Mouse (Mus musculus) lung, embryonic 16.5 days (tissue): Measurements from ENCODE around the gene Taar3. TPM values are rescaled to one million over a fixed set of nuclear protein-coding genes. Genes with fewer than 3 reads are reported as not detected.

Experiments
- ATAC-seq: fragments of 200-750 bp; cut with Nextera tagmentation; 2 replicates; pipeline ENCODE4 v1.8.0; 2017; ENCODE audit warnings: low read depth, mild to moderate bottlenecking, moderate library complexity
- H3K27ac ChIP-seq: fragments of 300-500 bp; sonication (generic); 2 replicates; pipeline ENCODE4 v1.5.1; 2014; ENCODE audit warnings: mild to moderate bottlenecking, control low read depth, low read length
- H3K27me3 ChIP-seq: fragments of 300-500 bp; sonication (generic); 2 replicates; pipeline ENCODE4 v1.6.1; 2014; ENCODE audit warnings: low read depth, low read length, mixed read lengths; ENCODE audit not compliant: control insufficient read depth, insufficient read depth
- H3K36me3 ChIP-seq: fragments of 300-500 bp; sonication (generic); 2 replicates; pipeline ENCODE4 v1.6.1; 2014; ENCODE audit warnings: low read length; ENCODE audit not compliant: control insufficient read depth, insufficient read depth
- H3K4me1 ChIP-seq: fragments of 300-500 bp; sonication (generic); replicated peaks from 2 replicates; pipeline ENCODE4 v1.6.1; 2014; ENCODE audit warnings: low read length, mixed read lengths; ENCODE audit not compliant: control insufficient read depth, insufficient read depth
- H3K4me2 ChIP-seq: fragments of 300-500 bp; sonication (generic); 2 replicates; pipeline ENCODE4 v1.6.1; 2014; ENCODE audit warnings: low read depth, low read length, control low read depth
- H3K4me3 ChIP-seq: fragments of 300-500 bp; sonication (generic); 2 replicates; pipeline ENCODE4 v1.5.1; 2014; ENCODE audit warnings: mild to moderate bottlenecking, low read length, control low read depth
- H3K9ac ChIP-seq: fragments of 300-500 bp; sonication (generic); 2 replicates; pipeline ENCODE4 v1.6.1; 2014; ENCODE audit warnings: low read length, control low read depth
- H3K9me3 ChIP-seq: fragments of 300-500 bp; sonication (generic); 2 replicates; pipeline ENCODE4 v1.6.1; 2016; ENCODE audit warnings: low read length; ENCODE audit not compliant: control insufficient read depth
- WGBS: fragments of 180-500 bp; shearing (Covaris S2); extraction: QIAGEN DNeasy Blood & Tissue Kit; methylation state at CpG from one replicate; pipeline ENCODE4 v1.1.7; 2014; 5-methylcytosine and 5-hydroxymethylcytosine counted together
- polyA plus RNA-seq: library from polyadenylated mRNA; unstranded; fragments of >200 nt; fragmentation: Nextera tagmentation; extraction: Ambion mirVana; gene quantifications from 2 replicates; pipeline ENCODE4 v1.2.1, GENCODE M21; 2015

Gene Taar3
- polyA plus RNA-seq, 1 experiment from 2014 or later = not detected

DNA sequence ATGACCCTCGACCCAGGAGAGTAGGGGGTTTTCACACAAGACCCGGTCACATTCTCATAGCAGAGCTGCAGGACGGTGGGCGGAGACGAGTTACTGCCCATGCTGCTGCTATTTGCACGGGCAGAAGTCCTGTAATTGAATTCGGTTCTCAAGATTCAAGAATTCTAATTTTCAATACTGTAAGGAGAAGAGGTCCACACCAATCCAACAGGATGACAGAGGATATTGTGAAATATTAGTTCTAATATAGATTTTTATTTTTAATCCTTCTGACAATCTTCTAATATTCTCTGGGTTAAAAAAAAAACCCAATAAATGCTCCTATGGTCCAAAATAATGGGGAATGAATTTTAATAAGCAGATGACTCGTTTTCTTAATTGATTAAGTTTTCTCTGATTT, 36.2 kb downstream of the Taar3 start, which contains the start of gene Taar6:
Taar6 (minus strand) TSS at position 101 of the 400 bp plus-strand sequence.
- no peak within 1 kb of the TSS for H3K9ac ChIP-seq

GRCm38 (mm10) chr10:23986419-23986818, 37.1 kb downstream of the Taar3 start:
- no peaks in the 10 kb centered on the region for H3K27me3 ChIP-seq
- H3K4me1 ChIP-seq = no peaks in the 10 kb centered on the region
- H3K9ac ChIP-seq = no peak overlapping the region
- H3K9me3 ChIP-seq = no peaks in the 10 kb centered on the region
- no peaks in the 10 kb centered on the region for H3K36me3 ChIP-seq
- 81% methylated on average over 5 of the region's 5 CpGs for whole genome bisulfite sequencing
- no peak overlapping the region for H3K27ac ChIP-seq
- no peak overlapping the region for H3K4me2 ChIP-seq
- ATAC-seq = no peak
- H3K4me3 ChIP-seq = no peak overlapping the region

More for the DNA sequence above, 36.2 kb downstream of the Taar3 start, which contains the start of gene Taar6:
- Histone ChIP-seq H3K4me1 (no peaks in the 10 kb centered on the region), H3K36me3 (no peaks in the 10 kb centered on the region), H3K27ac (no peak within 1 kb of the TSS), H3K4me3 (no peak within 1 kb of the TSS), H3K27me3 (no peaks in the 10 kb centered on the region), H3K9me3 (no peaks in the 10 kb centered on the region), H3K4me2 (no peak within 1 kb of the TSS)
- ATAC-seq = no peak
- WGBS = 65% methylated on average over 8 of the region's 8 CpGs

DNA sequence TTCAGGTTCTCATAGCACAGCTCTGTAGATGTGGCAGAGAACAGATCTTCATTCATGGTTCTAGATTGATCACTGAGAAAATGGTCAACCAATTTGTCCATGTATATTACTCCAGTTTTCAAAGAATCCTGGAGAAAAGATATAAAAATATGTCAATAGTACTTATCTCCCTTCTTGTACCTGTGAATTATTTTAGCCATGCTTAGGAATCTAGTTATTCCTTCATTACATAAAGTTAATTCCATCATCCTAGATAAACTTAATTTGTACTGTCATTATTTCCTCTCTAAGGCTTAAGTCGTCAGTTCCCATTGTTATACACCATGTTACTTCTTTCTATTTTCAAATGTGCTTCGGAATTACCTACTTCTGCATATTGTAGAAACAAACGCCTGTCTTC, 44.0 kb downstream of the Taar3 start, which contains the start of gene Taar7a:
Taar7a (minus strand) TSS at position 101 of the 400 bp plus-strand sequence.
- Histone ChIP-seq H3K4me3 (no peak within 1 kb of the TSS), H3K27ac (no peak within 1 kb of the TSS), H3K4me2 (no peak within 1 kb of the TSS), H3K27me3 (no peaks in the 10 kb centered on the region), H3K9me3 (no peaks in the 10 kb centered on the region), H3K36me3 (no peaks in the 10 kb centered on the region), H3K4me1 (no peaks in the 10 kb centered on the region), H3K9ac (no peak within 1 kb of the TSS)
- no peak for ATAC-seq
- 83% methylated on average over 3 of the region's 3 CpGs for WGBS

DNA sequence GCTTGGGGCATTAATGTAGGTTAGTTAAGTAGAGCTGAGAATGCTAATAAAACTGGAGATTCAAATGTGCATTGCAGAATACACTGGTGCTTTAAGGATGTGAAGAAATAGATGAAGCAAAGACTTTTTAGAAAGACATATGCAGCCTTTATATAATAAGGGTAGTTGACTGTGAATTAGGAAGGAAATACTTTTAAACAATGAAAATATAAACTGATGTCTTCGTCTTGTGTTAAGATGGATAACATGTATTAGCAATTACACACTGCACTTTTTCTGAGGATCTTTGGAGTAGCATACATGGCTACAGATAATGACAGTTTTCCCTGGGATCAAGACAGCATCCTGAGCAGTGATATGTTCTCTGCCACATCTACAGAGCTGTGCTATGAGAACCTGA, 50.3 kb downstream of the Taar3 start, which contains the start of gene Taar7b:
Taar7b (plus strand) TSS at position 301 of the 400 bp plus-strand sequence.
- no peaks in the 10 kb centered on the region for H3K27me3 ChIP-seq
- ATAC-seq = no peak
- 64% methylated on average over 1 of the region's 1 CpGs for WGBS
- H3K4me2 ChIP-seq = no peak within 1 kb of the TSS
- no peaks in the 10 kb centered on the region for H3K36me3 ChIP-seq
- H3K4me3 ChIP-seq = no peak within 1 kb of the TSS
- H3K4me1 ChIP-seq = no peaks in the 10 kb centered on the region
- H3K9me3 ChIP-seq = no peaks in the 10 kb centered on the region
- H3K27ac ChIP-seq = no peak within 1 kb of the TSS
- no peak within 1 kb of the TSS for H3K9ac ChIP-seq

Other genes with a start within 250 kb of the Taar3 start
- 165 and 173 TPM in 2 replicates for gene Rps12, start 162.3 kb upstream of the Taar3 start, polyA plus RNA-seq
- gene Slc18b1, start 152.6 kb upstream of the Taar3 start, polyA plus RNA-seq = 16.3 and 21.5 TPM in 2 replicates
- 0.29 and 0.53 TPM in 2 replicates for gene Vnn3, start 98.1 kb upstream of the Taar3 start, polyA plus RNA-seq
- 3.8 and 4.9 TPM in 2 replicates for gene Vnn1, start 54.9 kb upstream of the Taar3 start, polyA plus RNA-seq
- not detected in 2 replicates for gene Taar1, start 29.2 kb upstream of the Taar3 start, polyA plus RNA-seq
- gene Taar2, start 11.0 kb upstream of the Taar3 start, polyA plus RNA-seq = not detected in 2 replicates
- gene Taar4, start 10.9 kb downstream of the Taar3 start, polyA plus RNA-seq = not detected in 2 replicates
- gene Taar5, start 21.1 kb downstream of the Taar3 start, polyA plus RNA-seq = not detected in 2 replicates
- not detected in 2 replicates for gene Taar6, start 36.1 kb downstream of the Taar3 start, polyA plus RNA-seq
- gene Taar7a, start 43.9 kb downstream of the Taar3 start, polyA plus RNA-seq = not detected in 2 replicates
- not detected in 2 replicates for gene Taar7b, start 50.4 kb downstream of the Taar3 start, polyA plus RNA-seq
- gene Taar7d, start 77.7 kb downstream of the Taar3 start, polyA plus RNA-seq = not detected in 2 replicates
- not detected in 2 replicates for gene Taar7e, start 88.1 kb downstream of the Taar3 start, polyA plus RNA-seq
- gene Taar7f, start 100.0 kb downstream of the Taar3 start, polyA plus RNA-seq = not detected in 2 replicates
- gene Taar8a, start 126.9 kb downstream of the Taar3 start, polyA plus RNA-seq = not detected in 2 replicates
- gene Taar8b, start 142.7 kb downstream of the Taar3 start, polyA plus RNA-seq = not detected in 2 replicates
- not detected in 2 replicates for gene Taar8c, start 152.4 kb downstream of the Taar3 start, polyA plus RNA-seq
- gene Taar9, start 160.0 kb downstream of the Taar3 start, polyA plus RNA-seq = not detected in 2 replicates
- 89.9 and 95.5 TPM in 2 replicates for gene Stx7, start 199.7 kb downstream of the Taar3 start, polyA plus RNA-seq